Mouse (Mus musculus) lung, embryonic 15.5 days (tissue): ENCODE results near the gene Srebf1. TPM values are rescaled to one million over a fixed set of nuclear protein-coding genes. Genes with fewer than 3 reads are reported as not detected.

ENCODE experiments used
- ATAC-seq: fragments of 200-750 bp; cut with Nextera tagmentation; 2 replicates; pipeline ENCODE4 v1.8.0; 2017; ENCODE audit warnings: moderate number of reproducible peaks, borderline replicate concordance; ENCODE audit not compliant: low FRiP score, low TSS enrichment; ENCODE audit errors: extremely low read depth
- H3K27ac ChIP-seq: fragments of 300-500 bp; sonication (generic); 2 replicates; pipeline ENCODE4 v1.5.1; 2015; ENCODE audit warnings: moderate library complexity, mild to moderate bottlenecking, inconsistent platforms
- H3K27me3 ChIP-seq: fragments of 300-500 bp; sonication (generic); 2 replicates; pipeline ENCODE4 v1.6.1; 2015; ENCODE audit warnings: inconsistent platforms
- H3K36me3 ChIP-seq: fragments of 300-500 bp; sonication (generic); 2 replicates; pipeline ENCODE4 v1.6.1; 2015; ENCODE audit warnings: inconsistent platforms
- H3K4me1 ChIP-seq: fragments of 300-500 bp; sonication (generic); 2 replicates; pipeline ENCODE4 v1.6.1; 2015; ENCODE audit warnings: inconsistent platforms
- H3K4me2 ChIP-seq: fragments of 300-500 bp; sonication (generic); 2 replicates; pipeline ENCODE4 v1.6.1; 2015; ENCODE audit warnings: inconsistent platforms, mild to moderate bottlenecking, moderate library complexity
- H3K4me3 ChIP-seq: fragments of 300-500 bp; sonication (generic); 2 replicates; pipeline ENCODE4 v1.5.1; 2015; ENCODE audit warnings: mild to moderate bottlenecking, inconsistent platforms
- H3K9ac ChIP-seq: fragments of 300-500 bp; sonication (generic); 2 replicates; pipeline ENCODE4 v1.6.1; 2015; ENCODE audit warnings: inconsistent platforms
- H3K9me3 ChIP-seq: fragments of 300-500 bp; sonication (generic); 2 replicates; pipeline ENCODE4 v1.6.1; 2016; ENCODE audit warnings: inconsistent platforms
- WGBS: fragments of 180-500 bp; shearing (Covaris S2); methylation state at CpG from one replicate; pipeline ENCODE4 v1.1.7; 2015; 5-methylcytosine and 5-hydroxymethylcytosine counted together
- microRNA-seq: library from miRNA; unstranded; fragments of <30 nt; microRNA quantifications from one replicate; pipeline ENCODE4, GENCODE M21; 2016
- polyA plus RNA-seq: library from polyadenylated mRNA; unstranded; fragments of >200 nt; fragmentation: Nextera tagmentation; extraction: Ambion mirVana; gene quantifications from 2 replicates; pipeline ENCODE4 v1.2.1, GENCODE M21; 2015

Gene Srebf1
- polyA plus RNA-seq, 1 experiment from 2014 or later, result 76.8 TPM

GRCm38 (mm10) chr11:60153936-60154335 is 68.4 kb downstream of the Srebf1 start:
- no peak for ATAC-seq
- WGBS, result 82% methylated on average over 3 of the region's 3 CpGs
- Histone ChIP-seq H3K36me3 (0 out of 2 replicates have a peak, but pooled peaks cover 5% of the 10 kb centered on the region), H3K4me2 (no peak overlapping the region), H3K27ac (no peak overlapping the region), H3K4me3 (no peak overlapping the region), H3K4me1 (peaks cover 12% of the 10 kb centered on the region), H3K9ac (no peak overlapping the region), H3K27me3 (no peaks in the 10 kb centered on the region), H3K9me3 (no peaks in the 10 kb centered on the region)

DNA sequence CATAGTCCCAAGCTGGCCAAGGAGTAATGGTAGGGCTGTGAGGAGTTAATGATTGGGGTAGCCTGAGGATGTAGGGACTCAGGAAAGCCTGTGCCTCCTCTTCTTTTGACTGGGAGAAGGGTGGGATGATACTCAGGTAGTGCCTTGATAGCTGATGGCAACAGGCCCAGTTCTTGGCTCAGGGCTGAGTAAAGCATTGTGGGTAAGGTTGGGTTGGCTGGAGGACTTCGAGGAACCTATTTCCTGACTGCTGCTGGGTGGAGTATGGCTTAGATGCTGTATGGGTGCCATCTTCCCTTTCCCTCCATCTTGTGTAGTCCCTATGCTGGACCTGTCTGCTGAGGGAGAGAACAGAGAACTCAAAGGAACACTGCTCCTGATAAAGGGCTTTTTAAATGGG is 70.0 kb downstream of the Srebf1 start:
- 0 out of 2 replicates have a peak, but pooled peaks cover 9% of the 10 kb centered on the region for H3K36me3 ChIP-seq

GRCm38 (mm10) chr11:60150677-60151076 is 71.7 kb downstream of the Srebf1 start:
- H3K27me3 ChIP-seq, result no peaks in the 10 kb centered on the region
- no peaks in the 10 kb centered on the region for H3K9me3 ChIP-seq
- 57% methylated on average over 3 of the region's 3 CpGs for WGBS
- no peak overlapping the region for H3K4me2 ChIP-seq
- H3K9ac ChIP-seq, result no peak overlapping the region
- H3K36me3 ChIP-seq, result 0 out of 2 replicates have a peak, but pooled peaks cover 7% of the 10 kb centered on the region
- H3K4me1 ChIP-seq, result peaks cover 28% of the 10 kb centered on the region
- H3K4me3 ChIP-seq, result no peak overlapping the region
- no peak for ATAC-seq
- no peak overlapping the region for H3K27ac ChIP-seq

More for the DNA sequence above, 70.0 kb downstream of the Srebf1 start:
- H3K9ac ChIP-seq, result no peak overlapping the region
- H3K4me3 ChIP-seq, result no peak overlapping the region
- no peak overlapping the region for H3K27ac ChIP-seq
- ATAC-seq, result no peak
- WGBS, result 68% methylated on average over 1 of the region's 1 CpGs
- no peaks in the 10 kb centered on the region for H3K27me3 ChIP-seq
- peaks cover 25% of the 10 kb centered on the region for H3K4me1 ChIP-seq
- no peaks in the 10 kb centered on the region for H3K9me3 ChIP-seq
- no peak overlapping the region for H3K4me2 ChIP-seq

Small RNA genes lying within 50 kb of the gene (microRNA-seq; reads per million reads assigned to microRNA genes)
- gene Mir6921 (not detected), gene Mir6922 (not detected)

Other genes starting within 250 kb of the Srebf1 start
- gene Pemt, start 176.1 kb downstream of the Srebf1 start, polyA plus RNA-seq, result 6.7 and 8.1 TPM in 2 replicates
- 27.9 and 28.2 TPM in 2 replicates for gene Rai1, start 117.6 kb downstream of the Srebf1 start, polyA plus RNA-seq
- 23.3 and 26.1 TPM in 2 replicates for gene Tom1l2, start 130.3 kb upstream of the Srebf1 start, polyA plus RNA-seq
- gene Drc3, start 130.7 kb upstream of the Srebf1 start, polyA plus RNA-seq, result 5.8 and 6.1 TPM in 2 replicates
- gene Gid4, start 194.6 kb upstream of the Srebf1 start, polyA plus RNA-seq, result 23.7 and 25.5 TPM in 2 replicates
- 51.6 and 54.7 TPM in 2 replicates for gene Atpaf2, start 195.9 kb upstream of the Srebf1 start, polyA plus RNA-seq
- 104 and 106 TPM in 2 replicates for gene Drg2, start 232.0 kb upstream of the Srebf1 start, polyA plus RNA-seq
- gene Myo15, start 246.8 kb upstream of the Srebf1 start, polyA plus RNA-seq, result 0.05 and 0.09 TPM in 2 replicates